Mouse (Mus musculus) lung, postnatal 0 days (tissue): ENCODE measurements around the gene Tap1.

Source experiments
- CTCF ChIP-seq: IDR thresholded peaks from 2 replicates; pipeline ENCODE4 v1.5.1; 2016; ENCODE audit warnings: antibody characterized with exemption, mild to moderate bottlenecking
- EP300 ChIP-seq: IDR thresholded peaks from 2 replicates; pipeline ENCODE4 v1.6.1; 2016; ENCODE audit warnings: antibody characterized with exemption, mild to moderate bottlenecking, control low read depth

DNA sequence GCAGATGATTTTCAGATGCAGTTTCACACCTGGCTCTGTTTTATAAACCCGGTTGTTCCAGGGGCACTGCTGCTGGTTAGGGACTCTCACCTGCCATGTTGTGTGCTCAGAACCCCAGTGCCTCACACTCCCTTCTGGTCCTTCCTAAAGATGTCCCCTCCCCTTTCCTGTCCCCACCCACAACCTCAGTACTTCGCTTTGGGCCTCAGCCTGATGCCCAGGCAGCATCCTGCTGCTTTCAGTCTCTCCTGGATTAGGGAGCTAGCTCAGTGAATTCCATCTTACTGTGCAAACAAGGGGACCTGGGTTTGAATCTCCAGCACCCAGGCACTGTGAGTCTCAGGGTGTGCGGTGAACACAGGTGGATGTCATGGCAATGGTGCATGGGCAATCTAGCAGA is 20.1 kb downstream of the Tap1 start:
- TF ChIP-seq CTCF (no peak), EP300 (no peak)
